Mouse (Mus musculus) hindbrain, embryonic 10.5 days (tissue): ENCODE measurements around the gene Rpl22l1. TPM values are rescaled to one million over a fixed set of nuclear protein-coding genes. Genes with fewer than 3 reads are reported as not detected.
"Not testable (repeated sequence)": the region's sequence is repeated elsewhere in the genome, so short reads cannot be mapped to it uniquely, and the experiment has no call there.

Experiments used
- DNase-seq: peaks from one replicate; pipeline ENCODE4 v3.0.0-alpha.2; 2017; ENCODE audit warnings: low spot score
- H3K27ac ChIP-seq: fragments of 300-500 bp; sonication (generic); 2 replicates; pipeline ENCODE4 v1.5.1; 2016; ENCODE audit warnings: mild to moderate bottlenecking, moderate library complexity
- H3K27me3 ChIP-seq: fragments of 300-500 bp; sonication (generic); 2 replicates; pipeline ENCODE4 v1.6.1; 2016; ENCODE audit warnings: mild to moderate bottlenecking; ENCODE audit not compliant: poor library complexity, insufficient read depth, severe bottlenecking
- H3K36me3 ChIP-seq: fragments of 300-500 bp; sonication (generic); 2 replicates; pipeline ENCODE4 v1.6.1; 2016; ENCODE audit warnings: mild to moderate bottlenecking, moderate library complexity
- H3K4me1 ChIP-seq: fragments of 300-500 bp; sonication (generic); replicated peaks from 2 replicates; pipeline ENCODE4 v1.6.1; 2016; ENCODE audit warnings: mild to moderate bottlenecking
- H3K4me3 ChIP-seq: fragments of 300-500 bp; sonication (generic); 2 replicates; pipeline ENCODE4 v1.5.1; 2016; ENCODE audit warnings: mild to moderate bottlenecking, moderate library complexity
- H3K9me3 ChIP-seq: fragments of 300-500 bp; sonication (generic); 2 replicates; pipeline ENCODE4 v1.6.1; 2016; ENCODE audit warnings: mild to moderate bottlenecking, moderate library complexity
- WGBS: fragments of 180-500 bp; shearing (Covaris S2); methylation state at CpG from one replicate; pipeline ENCODE4 v1.1.7; 2016; 5-methylcytosine and 5-hydroxymethylcytosine counted together
- polyA plus RNA-seq: library from polyadenylated mRNA; unstranded; fragments of >200 nt; fragmentation: Nextera tagmentation; extraction: Ambion mirVana; gene quantifications from 2 replicates; pipeline ENCODE4 v1.2.1, GENCODE M21; 2016

The Rpl22l1 gene
- polyA plus RNA-seq, 1 experiment from 2014 or later = 307 TPM

- not testable (repeated sequence) for H3K27ac ChIP-seq, H3K9me3 ChIP-seq, H3K4me1 ChIP-seq, H3K36me3 ChIP-seq, DNase-seq, H3K4me3 ChIP-seq, H3K27me3 ChIP-seq
- 89% methylated on average over 3 of the region's 3 CpGs for WGBS
Measured at GRCm38 (mm10) chr3:28852174-28852573, 46.9 kb downstream of the Rpl22l1 start.

Other genes with a start within 250 kb of the Rpl22l1 start
- gene Slc2a2, start 107.5 kb upstream of the Rpl22l1 start, polyA plus RNA-seq = not detected in 2 replicates
- 13.4 and 14.0 TPM in 2 replicates for gene Eif5a2, start 24.2 kb upstream of the Rpl22l1 start, polyA plus RNA-seq
- not detected in 2 replicates for gene Gm1527, start 87.2 kb downstream of the Rpl22l1 start, polyA plus RNA-seq